Mouse (Mus musculus) forebrain, embryonic 16.5 days (tissue): Measurements from ENCODE around the gene Phox2a. TPM values are rescaled to one million over a fixed set of nuclear protein-coding genes. Genes with fewer than 3 reads are reported as not detected.

ENCODE experiments used
- ATAC-seq: fragments of 200-750 bp; cut with Nextera tagmentation; 2 replicates; pipeline ENCODE4 v1.8.0; 2017; ENCODE audit warnings: mild to moderate bottlenecking, moderate library complexity
- H3K27ac ChIP-seq: fragments of 300-500 bp; sonication (generic); 2 replicates; pipeline ENCODE4 v1.5.1; 2014; ENCODE audit warnings: low read length, control low read depth
- H3K27me3 ChIP-seq: fragments of 300-500 bp; sonication (generic); replicated peaks from 2 replicates; pipeline ENCODE4 v1.6.1; 2014; ENCODE audit warnings: low read length; ENCODE audit not compliant: control insufficient read depth, insufficient read depth
- H3K36me3 ChIP-seq: fragments of 300-500 bp; sonication (generic); 2 replicates; pipeline ENCODE4 v1.6.1; 2014; ENCODE audit not compliant: control insufficient read depth, insufficient read depth
- H3K4me1 ChIP-seq: fragments of 300-500 bp; sonication (generic); replicated peaks from 2 replicates; pipeline ENCODE4 v1.6.1; 2014; ENCODE audit warnings: low read length; ENCODE audit not compliant: control insufficient read depth, insufficient read depth
- H3K4me2 ChIP-seq: fragments of 300-500 bp; sonication (generic); 2 replicates; pipeline ENCODE4 v1.6.1; 2014; ENCODE audit warnings: mild to moderate bottlenecking, low read length, control low read depth
- H3K4me3 ChIP-seq: fragments of 300-500 bp; sonication (generic); replicated peaks from 2 replicates; pipeline ENCODE4 v1.5.1; 2014; ENCODE audit warnings: mild to moderate bottlenecking, low read length, control low read depth
- H3K9ac ChIP-seq: fragments of 300-500 bp; sonication (generic); replicated peaks from 2 replicates; pipeline ENCODE4 v1.6.1; 2014; ENCODE audit warnings: low read depth, low read length, control low read depth
- H3K9me3 ChIP-seq: fragments of 300-500 bp; sonication (generic); 2 replicates; pipeline ENCODE4 v1.6.1; 2016; ENCODE audit warnings: low read length; ENCODE audit not compliant: control insufficient read depth
- WGBS: fragments of 180-500 bp; shearing (Covaris S2); extraction: QIAGEN DNeasy Blood & Tissue Kit; methylation state at CpG from one replicate; pipeline ENCODE4 v1.1.7; 2014; 5-methylcytosine and 5-hydroxymethylcytosine counted together
- polyA plus RNA-seq: library from polyadenylated mRNA; unstranded; fragments of >200 nt; fragmentation: Nextera tagmentation; extraction: Ambion mirVana; gene quantifications from 2 replicates; pipeline ENCODE4 v1.2.1, GENCODE M21; 2015

Phox2a gene
- not detected in 2 replicates for polyA plus RNA-seq

DNA sequence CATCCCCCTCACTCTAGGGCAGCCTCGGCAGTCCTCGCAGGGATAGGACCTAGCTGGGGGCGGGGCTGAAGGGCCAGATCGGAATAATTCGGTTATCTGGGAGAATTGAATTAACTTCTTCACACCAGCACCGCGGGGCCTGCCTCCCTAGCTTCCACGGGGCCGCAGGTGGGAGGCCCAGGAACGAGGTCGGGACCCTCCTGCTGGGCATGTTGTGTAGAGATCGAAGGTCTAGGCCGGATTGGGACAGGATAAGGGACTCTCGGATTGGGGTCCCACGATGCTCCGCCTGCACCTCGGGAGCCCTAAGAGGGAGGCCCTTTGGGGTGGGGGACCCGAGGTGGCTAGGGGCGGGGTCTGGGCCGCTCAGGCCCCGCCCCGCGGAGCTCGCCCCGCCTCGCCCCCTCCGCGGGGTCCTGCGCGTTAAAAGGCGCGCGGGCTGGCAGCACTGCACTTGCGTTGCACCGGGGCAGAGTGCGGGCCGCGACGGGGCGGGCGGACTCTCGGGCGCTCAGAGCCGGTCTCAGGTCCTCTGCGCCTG lies at the start of gene Phox2a:
Gene Phox2a, plus strand, starts transcription at position 453 of the 541 bp plus-strand sequence.
- Histone ChIP-seq H3K27ac (no peak within 1 kb of the TSS), H3K4me2 (peak within 1 kb of the TSS; percentile 47), H3K27me3 (peaks cover 61% of the 10 kb centered on the region), H3K36me3 (no peaks in the 10 kb centered on the region), H3K9me3 (no peaks in the 10 kb centered on the region; the same call in 1 of the 2 replicates), H3K4me3 (peak within 1 kb of the TSS; percentile 34), H3K4me1 (peaks cover 24% of the 10 kb centered on the region), H3K9ac (no peak within 1 kb of the TSS)
- no peak for ATAC-seq
- under 1% methylated on average over 33 of the region's 45 CpGs for WGBS

DNA sequence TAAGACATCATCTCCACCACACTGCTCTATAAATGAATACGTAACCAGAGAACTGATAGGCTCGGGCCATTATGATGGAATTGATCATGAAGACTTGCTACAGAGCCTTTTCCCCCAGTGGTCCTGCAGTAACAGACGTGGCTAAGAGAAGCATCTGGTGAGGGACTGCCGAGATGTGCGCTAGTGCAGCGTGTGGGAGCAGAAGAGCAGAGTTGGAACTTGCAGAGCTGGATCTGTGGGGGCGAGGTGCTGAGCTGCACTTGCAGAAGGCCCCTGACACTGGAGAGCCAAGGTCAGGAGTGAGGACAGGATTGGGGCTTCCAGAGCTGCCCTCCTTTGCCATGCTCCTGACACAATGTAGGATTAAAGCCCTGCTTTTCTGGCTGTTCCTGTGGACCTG lies 48.1 kb upstream of the Phox2a start:
- WGBS: 88% methylated on average over 7 of the region's 7 CpGs
- Histone ChIP-seq H3K27ac (no peak overlapping the region), H3K4me2 (no peak overlapping the region), H3K4me1 (0 out of 2 replicates have a peak, but pooled peaks cover 7% of the 10 kb centered on the region), H3K36me3 (peaks cover 3% of the 10 kb centered on the region; the same call in 1 of the 2 replicates), H3K27me3 (no peaks in the 10 kb centered on the region), H3K9ac (no peak overlapping the region), H3K4me3 (no peak overlapping the region), H3K9me3 (no peaks in the 10 kb centered on the region)
- no peak for ATAC-seq

DNA sequence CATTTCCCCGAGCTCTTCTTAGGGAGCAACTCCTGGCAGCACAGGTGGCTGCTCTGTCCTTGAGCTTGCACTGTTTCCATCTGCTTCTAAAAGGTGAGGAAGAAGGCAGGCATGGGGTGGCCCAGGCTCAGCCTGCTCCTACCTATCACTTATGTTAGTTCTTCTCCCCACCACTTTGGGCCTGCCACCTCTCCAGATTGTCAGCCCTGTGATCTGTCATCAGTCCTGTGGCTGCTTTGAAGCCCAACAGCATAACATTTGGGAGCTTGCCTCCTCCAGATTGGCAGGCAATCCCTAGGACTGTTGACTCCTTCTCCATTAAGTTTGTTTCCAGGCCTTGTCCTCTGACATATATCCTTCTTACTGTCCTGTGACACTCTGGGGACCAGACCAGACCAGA lies 46.5 kb upstream of the Phox2a start:
- Histone ChIP-seq H3K9me3 (no peaks in the 10 kb centered on the region), H3K4me3 (no peak overlapping the region), H3K4me1 (0 out of 2 replicates have a peak, but pooled peaks cover 7% of the 10 kb centered on the region), H3K9ac (no peak overlapping the region), H3K4me2 (no peak overlapping the region), H3K27me3 (no peaks in the 10 kb centered on the region), H3K27ac (no peak overlapping the region), H3K36me3 (peaks cover 3% of the 10 kb centered on the region; the same call in 1 of the 2 replicates)
- ATAC-seq: no peak
- 81% methylated on average over 1 of the region's 1 CpGs for WGBS

DNA sequence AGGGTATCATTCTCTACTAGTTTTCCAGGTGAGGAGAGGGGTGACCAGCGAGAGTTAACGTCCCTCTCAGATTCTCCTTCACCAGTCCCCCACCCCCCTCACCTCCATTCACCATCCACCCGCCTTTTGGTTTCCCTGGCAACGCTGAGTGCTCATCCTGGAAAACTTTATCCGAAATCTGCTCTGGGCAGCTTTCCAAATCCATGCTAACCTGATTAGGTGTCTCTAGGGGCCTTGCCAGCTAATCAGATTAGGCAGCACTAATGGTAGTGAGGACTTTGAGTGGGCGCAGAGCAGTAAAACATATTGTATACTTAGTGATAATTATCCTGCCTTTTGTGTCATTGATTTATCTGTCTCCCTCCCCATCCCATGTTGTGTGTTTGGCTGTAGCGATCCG lies 45.4 kb upstream of the Phox2a start:
- peak; percentile 15; the same call in 1 of the 2 replicates for ATAC-seq
- Histone ChIP-seq H3K9ac (no peak overlapping the region), H3K4me3 (no peak overlapping the region), H3K27ac (no peak overlapping the region), H3K36me3 (peaks cover 3% of the 10 kb centered on the region; the same call in 1 of the 2 replicates), H3K4me2 (no peak overlapping the region), H3K27me3 (no peaks in the 10 kb centered on the region), H3K4me1 (0 out of 2 replicates have a peak, but pooled peaks cover 7% of the 10 kb centered on the region), H3K9me3 (no peaks in the 10 kb centered on the region)
- 30% methylated on average over 8 of the region's 8 CpGs for WGBS

DNA sequence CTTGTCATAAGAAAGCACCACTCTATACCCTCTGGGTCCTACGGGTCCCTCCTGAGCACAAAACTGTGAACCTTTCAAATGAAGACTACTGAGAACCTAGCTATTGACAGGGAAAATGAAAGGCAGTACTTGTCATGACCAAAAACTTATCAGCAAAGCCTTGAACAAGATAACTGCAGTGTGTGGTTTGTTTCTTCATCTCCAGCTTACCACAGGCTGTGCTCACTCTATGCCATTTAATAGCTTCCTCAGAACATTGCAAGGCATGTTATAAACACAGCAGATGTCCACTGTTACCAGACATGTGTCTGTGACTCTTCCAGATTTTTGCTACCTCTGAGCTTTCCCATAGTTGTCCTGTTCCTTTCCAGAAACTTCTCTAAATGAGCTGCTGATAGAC lies 41.1 kb upstream of the Phox2a start:
- H3K4me3 ChIP-seq: no peak overlapping the region
- H3K27ac ChIP-seq: no peak overlapping the region
- ATAC-seq: no peak
- H3K4me2 ChIP-seq: no peak overlapping the region
- H3K9ac ChIP-seq: no peak overlapping the region
- no peaks in the 10 kb centered on the region for H3K9me3 ChIP-seq
- H3K27me3 ChIP-seq: no peaks in the 10 kb centered on the region
- peaks cover 3% of the 10 kb centered on the region; the same call in 1 of the 2 replicates for H3K36me3 ChIP-seq
- 0 out of 2 replicates have a peak, but pooled peaks cover 7% of the 10 kb centered on the region for H3K4me1 ChIP-seq
- 97% methylated on average over 1 of the region's 1 CpGs for WGBS

DNA sequence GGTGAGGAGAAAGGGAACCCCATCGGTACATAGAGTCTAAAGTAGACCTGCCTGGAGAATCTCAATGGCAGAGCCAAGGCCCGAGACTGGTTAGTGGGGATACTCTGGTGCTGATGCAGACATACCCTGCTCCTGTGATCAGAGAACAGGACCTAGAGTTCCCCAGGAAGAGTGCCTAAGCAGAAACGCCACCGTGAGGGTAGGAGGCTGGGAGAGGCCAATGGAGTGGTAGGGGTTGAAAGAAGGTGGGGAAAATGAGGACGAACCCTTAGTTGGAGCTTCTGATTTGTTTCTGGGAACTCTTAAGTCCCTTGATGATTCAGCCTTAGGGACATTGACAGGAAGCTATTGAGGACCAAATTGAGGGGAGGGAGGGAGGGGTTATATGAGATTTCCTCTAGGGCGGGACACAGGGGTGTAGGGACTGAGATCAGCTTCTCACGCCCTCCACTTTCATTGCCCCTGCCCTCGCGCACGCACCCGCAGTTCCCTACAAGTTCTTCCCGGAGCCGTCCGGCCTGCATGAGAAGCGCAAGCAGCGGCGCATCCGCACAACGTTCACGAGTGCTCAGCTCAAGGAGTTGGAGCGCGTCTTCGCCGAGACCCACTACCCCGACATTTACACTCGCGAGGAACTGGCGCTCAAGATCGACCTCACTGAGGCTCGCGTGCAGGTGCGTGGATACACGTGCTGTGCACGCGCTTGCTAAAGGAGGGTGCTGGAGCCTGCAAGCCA lies 2.4 kb downstream of the Phox2a start:
- 2% methylated on average over 35 of the region's 35 CpGs for WGBS
- Histone ChIP-seq H3K4me1 (peaks cover 24% of the 10 kb centered on the region), H3K9ac (peak overlapping the region; percentile 38; the same call in 1 of the 2 replicates)

DNA sequence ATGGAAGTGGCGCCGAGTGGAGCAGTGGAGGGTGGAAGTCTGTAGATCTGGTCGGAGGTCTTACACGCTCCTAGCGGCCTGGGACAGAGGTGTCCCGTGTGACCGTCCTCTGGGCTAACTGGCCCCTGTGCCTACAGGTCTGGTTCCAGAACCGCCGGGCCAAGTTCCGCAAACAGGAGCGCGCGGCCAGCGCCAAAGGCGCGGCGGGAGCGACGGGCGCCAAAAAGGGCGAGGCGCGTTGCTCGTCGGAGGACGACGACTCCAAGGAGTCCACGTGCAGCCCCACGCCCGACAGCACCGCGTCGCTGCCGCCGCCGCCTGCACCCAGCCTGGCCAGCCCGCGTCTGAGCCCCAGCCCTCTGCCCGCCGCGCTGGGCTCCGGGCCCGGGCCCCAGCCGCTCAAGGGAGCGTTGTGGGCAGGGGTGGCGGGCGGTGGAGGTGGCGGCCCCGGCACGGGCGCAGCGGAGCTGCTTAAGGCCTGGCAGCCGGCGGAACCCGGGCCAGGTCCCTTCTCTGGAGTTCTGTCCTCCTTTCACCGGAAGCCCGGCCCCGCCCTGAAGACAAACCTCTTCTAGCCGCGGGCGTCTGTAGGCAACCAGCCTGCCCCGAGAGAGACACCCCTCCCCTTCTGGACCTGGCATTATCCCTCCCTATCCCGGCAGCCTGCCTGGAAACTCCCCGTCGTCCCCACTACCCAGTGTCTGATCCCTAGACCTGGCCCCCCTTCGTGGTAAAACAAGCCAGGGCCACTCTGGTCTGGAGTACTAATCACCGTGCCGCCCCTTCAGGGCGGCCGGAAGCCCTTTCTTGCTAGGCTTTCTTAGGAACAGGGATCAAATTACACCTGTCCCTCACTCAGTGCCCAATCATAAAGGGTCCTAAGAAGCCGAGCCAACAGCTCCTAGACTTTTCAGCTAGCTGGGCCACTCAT lies 3.7 kb downstream of the Phox2a start:
- Histone ChIP-seq H3K36me3 (no peaks in the 10 kb centered on the region), H3K27me3 (peaks cover 59% of the 10 kb centered on the region), H3K27ac (no peak overlapping the region), H3K4me1 (peaks cover 24% of the 10 kb centered on the region), H3K9ac (peak overlapping the region; percentile 33; the same call in 1 of the 2 replicates), H3K4me2 (peak overlapping the region; percentile 67), H3K9me3 (no peaks in the 10 kb centered on the region), H3K4me3 (peak overlapping the region; percentile 43)
- peak; percentile 74 for ATAC-seq
- under 1% methylated on average over 69 of the region's 71 CpGs for WGBS

More for the DNA sequence above, 2.4 kb downstream of the Phox2a start:
- no peak for ATAC-seq
- H3K4me2 ChIP-seq: peak overlapping the region; percentile 67
- H3K4me3 ChIP-seq: peak overlapping the region; percentile 35
- no peak overlapping the region for H3K27ac ChIP-seq
- no peaks in the 10 kb centered on the region for H3K9me3 ChIP-seq
- peaks cover 65% of the 10 kb centered on the region for H3K27me3 ChIP-seq
- H3K36me3 ChIP-seq: no peaks in the 10 kb centered on the region

DNA sequence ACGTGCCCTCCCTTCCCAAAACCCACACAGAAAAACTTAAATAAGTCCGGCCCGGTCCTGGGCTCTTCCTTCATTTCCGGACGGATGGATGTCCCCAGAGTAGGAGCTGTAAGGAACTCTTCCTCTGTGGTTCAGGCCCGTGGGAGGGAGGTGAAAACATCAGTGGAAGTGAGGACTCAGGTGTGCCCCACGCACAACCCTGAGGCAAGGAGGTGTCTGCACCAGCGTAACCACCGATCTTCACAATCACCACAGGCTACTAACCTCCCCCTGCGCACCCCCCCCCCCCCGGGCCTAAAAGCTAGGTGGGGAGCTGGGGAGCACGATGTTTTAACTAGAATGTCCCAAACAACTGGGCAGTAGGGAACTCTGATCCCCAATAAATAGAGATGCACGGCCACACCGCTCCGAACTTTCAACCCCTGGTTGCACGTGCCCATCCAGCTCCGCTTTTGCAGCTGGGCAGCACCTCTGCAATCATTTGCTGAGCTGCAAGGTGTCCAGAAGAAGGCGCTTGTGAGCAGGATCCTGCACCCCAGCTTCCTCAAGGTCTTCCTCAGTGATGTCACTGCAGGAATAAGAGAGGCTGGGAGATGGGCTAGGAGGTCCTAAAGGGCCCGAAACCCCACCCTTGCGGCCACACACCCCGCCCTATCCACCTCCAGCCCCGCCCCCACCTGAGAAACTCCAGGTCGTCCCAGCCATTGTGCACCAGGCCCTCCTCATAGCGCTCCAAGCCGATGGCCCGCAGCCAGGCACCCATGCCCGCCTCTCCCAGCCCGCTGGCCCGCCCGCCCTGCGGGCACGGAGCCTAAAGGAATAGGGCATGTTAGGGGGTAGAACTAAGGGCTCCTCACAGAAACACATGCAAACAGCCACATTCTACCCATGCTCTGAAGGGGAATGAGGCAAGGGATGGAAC lies 5.0 kb downstream of the Phox2a start:
- H3K27me3 ChIP-seq: peaks cover 47% of the 10 kb centered on the region
- H3K36me3 ChIP-seq: no peaks in the 10 kb centered on the region; the same call in 1 of the 2 replicates
- H3K9ac ChIP-seq: no peak overlapping the region
- no peak overlapping the region for H3K4me3 ChIP-seq
- H3K4me1 ChIP-seq: peaks cover 20% of the 10 kb centered on the region
- H3K4me2 ChIP-seq: no peak overlapping the region
- WGBS: 26% methylated on average over 30 of the region's 32 CpGs
- no peaks in the 10 kb centered on the region for H3K9me3 ChIP-seq
- peak; percentile 13; the same call in 1 of the 2 replicates for ATAC-seq
- no peak overlapping the region for H3K27ac ChIP-seq
